Mouse (Mus musculus): Measurements from ENCODE around the gene Snx6. TPM values are rescaled to one million over a fixed set of nuclear protein-coding genes. Genes with fewer than 3 reads are reported as not detected.
"Not testable (repeated sequence)": the region's sequence is repeated elsewhere in the genome, so short reads cannot be mapped to it uniquely, and the experiment has no call there.

Snx6 gene
- 131 and 137 TPM in 2 replicates for polyA plus RNA-seq (2015; fragmentation: Nextera tagmentation; extraction: Ambion mirVana)

DNA sequence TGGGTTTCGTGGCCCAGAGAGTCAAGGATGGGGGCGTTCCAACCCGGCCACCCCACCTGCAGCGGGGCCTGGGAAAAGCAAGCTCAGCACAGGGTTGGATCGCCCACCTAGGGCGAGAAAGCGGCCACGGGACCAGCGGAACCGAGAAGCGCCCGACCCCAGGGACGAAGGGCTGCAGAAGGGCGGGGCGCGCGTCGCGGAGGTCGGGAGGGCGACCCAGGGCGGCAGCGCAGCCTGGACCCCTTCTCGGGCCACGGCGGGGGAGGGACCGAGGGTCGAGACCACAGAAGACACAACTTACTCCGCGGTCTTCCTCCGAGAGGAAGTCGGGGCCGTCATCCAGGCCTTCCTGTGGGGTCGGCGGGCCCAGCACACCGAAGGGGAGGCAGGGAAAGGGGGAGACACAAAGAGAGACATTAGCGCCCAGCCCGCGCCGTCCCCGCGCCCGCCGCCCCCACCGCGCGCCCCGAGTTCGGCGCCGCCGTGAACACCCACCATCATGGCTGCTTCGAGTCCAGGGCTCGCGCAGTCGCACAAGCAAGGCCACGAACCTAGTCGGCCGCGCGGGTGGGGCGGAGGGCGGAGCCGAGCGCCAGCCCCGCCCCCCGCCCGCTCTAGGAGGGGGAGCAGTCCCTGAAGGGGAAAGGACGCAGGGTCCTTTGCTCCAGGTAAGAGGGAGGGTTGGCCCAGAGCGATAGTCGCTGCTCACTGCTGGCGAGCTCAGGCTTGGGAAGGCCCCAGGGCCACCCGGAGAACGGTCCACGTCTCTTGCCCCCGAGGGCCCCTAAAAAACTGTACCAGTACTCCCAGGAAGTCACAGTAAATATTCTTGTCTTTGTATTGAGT lies at the start of gene Snx6:
Snx6 (minus strand) TSS at position 551 of the 846 bp plus-strand sequence.
- peak within 1 kb of the TSS; percentile 96 for H3K4me3 ChIP-seq (replicated peaks)
- H3K4me1 ChIP-seq = peaks cover 33% of the 10 kb centered on the region
- ATAC-seq (ENCODE audit: low FRiP score) = peak; percentile 96
- peak within 1 kb of the TSS; percentile 89 for H3K27ac ChIP-seq (replicated peaks)
- H3K9ac ChIP-seq (replicated peaks) = peak within 1 kb of the TSS; percentile 99
- no peaks in the 10 kb centered on the region for H3K27me3 ChIP-seq (replicated peaks)
- no peaks in the 10 kb centered on the region for H3K36me3 ChIP-seq
- whole genome bisulfite sequencing = under 1% methylated on average over 64 of the region's 76 CpGs
- peak within 1 kb of the TSS; percentile 70 for H3K4me2 ChIP-seq
- H3K9me3 ChIP-seq (replicated peaks) = no peaks in the 10 kb centered on the region

DNA sequence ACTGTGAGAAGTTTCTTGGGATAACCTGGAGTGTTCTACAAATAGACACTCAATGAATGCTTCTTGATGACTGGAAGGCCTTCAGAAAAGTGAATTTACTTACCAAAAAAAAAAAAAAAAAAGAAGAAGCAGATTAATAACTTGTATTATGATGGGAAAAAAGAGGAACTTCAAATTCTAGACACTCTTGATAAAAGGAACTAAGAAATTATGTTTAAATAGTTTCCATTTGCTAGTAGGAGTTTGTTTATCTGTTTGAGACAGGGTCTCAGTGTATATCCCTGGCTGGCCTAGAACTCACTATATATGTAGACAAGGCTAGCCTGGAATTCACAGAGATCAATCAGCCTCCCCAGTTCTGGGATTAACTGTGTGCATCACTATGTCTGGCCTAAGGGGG lies 48.9 kb upstream of the Snx6 start:
- ATAC-seq (ENCODE audit: low FRiP score) = no peak
- H3K36me3 ChIP-seq = no peaks in the 10 kb centered on the region
- H3K4me3 ChIP-seq (replicated peaks) = no peak overlapping the region
- H3K9ac ChIP-seq (replicated peaks) = no peak overlapping the region
- no peaks in the 10 kb centered on the region for H3K27me3 ChIP-seq (replicated peaks)
- H3K27ac ChIP-seq (replicated peaks) = no peak overlapping the region
- no peaks in the 10 kb centered on the region for H3K9me3 ChIP-seq (replicated peaks)
- no peaks in the 10 kb centered on the region for H3K4me1 ChIP-seq
- H3K4me2 ChIP-seq = no peak overlapping the region

DNA sequence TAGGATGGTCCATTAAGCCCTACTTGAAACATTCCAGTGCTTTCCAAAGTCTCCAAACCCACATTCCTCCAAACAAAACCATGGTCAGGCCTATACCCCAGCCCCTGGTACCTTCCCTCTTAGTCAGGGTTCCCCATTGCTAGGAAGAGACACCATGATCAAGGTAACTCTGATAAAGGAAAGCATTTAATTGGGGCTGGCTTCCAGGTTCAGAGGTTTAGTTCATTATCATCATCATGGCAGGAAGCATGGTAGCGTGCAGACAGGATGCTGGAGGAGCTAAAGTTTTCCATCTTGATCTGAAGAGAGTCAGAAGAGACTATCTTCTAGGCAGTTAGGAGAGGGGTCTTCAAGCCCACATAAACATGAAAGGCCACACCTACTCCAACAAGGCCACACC lies 46.1 kb upstream of the Snx6 start:
- no peak overlapping the region for H3K4me2 ChIP-seq
- H3K9me3 ChIP-seq (replicated peaks) = no peaks in the 10 kb centered on the region
- no peak overlapping the region for H3K27ac ChIP-seq (replicated peaks)
- H3K36me3 ChIP-seq = no peaks in the 10 kb centered on the region
- H3K4me1 ChIP-seq = no peaks in the 10 kb centered on the region
- no peak overlapping the region for H3K4me3 ChIP-seq (replicated peaks)
- no peak for ATAC-seq (ENCODE audit: low FRiP score)
- H3K27me3 ChIP-seq (replicated peaks) = no peaks in the 10 kb centered on the region
- 97% methylated on average over 1 of the region's 1 CpGs for WGBS
- no peak overlapping the region for H3K9ac ChIP-seq (replicated peaks)

DNA sequence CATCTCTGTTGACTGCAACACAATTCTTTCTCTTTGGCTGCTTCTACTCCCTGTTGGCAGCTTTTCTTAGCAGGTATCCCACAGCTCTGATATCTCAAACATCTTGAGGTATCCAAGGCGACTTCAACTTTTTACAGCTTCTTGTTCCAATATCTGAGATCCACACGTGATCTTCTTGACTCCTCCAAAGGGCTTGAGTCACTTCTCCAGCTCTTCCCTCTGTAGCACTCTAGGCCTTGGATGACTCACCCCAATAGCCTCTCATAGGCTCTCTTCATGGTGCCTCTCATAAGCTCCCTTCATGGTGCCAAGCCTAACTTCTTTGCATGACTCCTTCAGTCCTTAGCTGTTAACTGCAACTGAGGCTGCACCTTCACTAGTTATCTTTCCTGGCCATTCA lies 44.3 kb upstream of the Snx6 start:
- Histone ChIP-seq H3K4me3 (replicated peaks) (no peak overlapping the region), H3K9ac (replicated peaks) (no peak overlapping the region), H3K27me3 (replicated peaks) (no peaks in the 10 kb centered on the region), H3K36me3 (no peaks in the 10 kb centered on the region), H3K9me3 (replicated peaks) (no peaks in the 10 kb centered on the region), H3K4me1 (peaks cover 5% of the 10 kb centered on the region), H3K4me2 (no peak overlapping the region), H3K27ac (replicated peaks) (no peak overlapping the region)
- no peak for ATAC-seq (ENCODE audit: low FRiP score)
- 84% methylated on average over 2 of the region's 2 CpGs for WGBS

DNA sequence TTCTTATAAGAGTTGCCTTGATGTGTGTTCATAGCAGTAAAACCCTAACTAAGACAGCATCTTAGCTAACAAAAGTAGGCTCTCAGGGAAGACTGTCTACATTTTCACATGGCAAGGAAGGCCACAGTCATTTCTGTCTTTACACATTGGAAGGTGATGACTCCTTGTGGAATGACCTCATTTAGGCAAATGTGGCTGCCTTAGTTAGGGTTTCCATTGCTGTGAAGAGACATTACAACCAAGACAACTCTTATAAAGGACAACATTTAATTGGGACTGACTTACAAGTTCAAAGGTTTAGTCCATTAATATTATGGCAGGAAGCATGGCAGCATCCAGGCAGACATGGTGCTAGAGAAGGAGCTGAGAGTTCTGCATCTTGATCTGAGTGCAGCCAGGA lies 43.4 kb upstream of the Snx6 start:
- H3K9ac ChIP-seq (replicated peaks) = no peak overlapping the region
- H3K4me3 ChIP-seq (replicated peaks) = no peak overlapping the region
- peaks cover 7% of the 10 kb centered on the region for H3K4me1 ChIP-seq
- ATAC-seq (ENCODE audit: low FRiP score) = no peak
- no peak overlapping the region for H3K27ac ChIP-seq (replicated peaks)
- no peaks in the 10 kb centered on the region for H3K36me3 ChIP-seq
- H3K9me3 ChIP-seq (replicated peaks) = no peaks in the 10 kb centered on the region
- H3K27me3 ChIP-seq (replicated peaks) = no peaks in the 10 kb centered on the region
- no peak overlapping the region for H3K4me2 ChIP-seq

DNA sequence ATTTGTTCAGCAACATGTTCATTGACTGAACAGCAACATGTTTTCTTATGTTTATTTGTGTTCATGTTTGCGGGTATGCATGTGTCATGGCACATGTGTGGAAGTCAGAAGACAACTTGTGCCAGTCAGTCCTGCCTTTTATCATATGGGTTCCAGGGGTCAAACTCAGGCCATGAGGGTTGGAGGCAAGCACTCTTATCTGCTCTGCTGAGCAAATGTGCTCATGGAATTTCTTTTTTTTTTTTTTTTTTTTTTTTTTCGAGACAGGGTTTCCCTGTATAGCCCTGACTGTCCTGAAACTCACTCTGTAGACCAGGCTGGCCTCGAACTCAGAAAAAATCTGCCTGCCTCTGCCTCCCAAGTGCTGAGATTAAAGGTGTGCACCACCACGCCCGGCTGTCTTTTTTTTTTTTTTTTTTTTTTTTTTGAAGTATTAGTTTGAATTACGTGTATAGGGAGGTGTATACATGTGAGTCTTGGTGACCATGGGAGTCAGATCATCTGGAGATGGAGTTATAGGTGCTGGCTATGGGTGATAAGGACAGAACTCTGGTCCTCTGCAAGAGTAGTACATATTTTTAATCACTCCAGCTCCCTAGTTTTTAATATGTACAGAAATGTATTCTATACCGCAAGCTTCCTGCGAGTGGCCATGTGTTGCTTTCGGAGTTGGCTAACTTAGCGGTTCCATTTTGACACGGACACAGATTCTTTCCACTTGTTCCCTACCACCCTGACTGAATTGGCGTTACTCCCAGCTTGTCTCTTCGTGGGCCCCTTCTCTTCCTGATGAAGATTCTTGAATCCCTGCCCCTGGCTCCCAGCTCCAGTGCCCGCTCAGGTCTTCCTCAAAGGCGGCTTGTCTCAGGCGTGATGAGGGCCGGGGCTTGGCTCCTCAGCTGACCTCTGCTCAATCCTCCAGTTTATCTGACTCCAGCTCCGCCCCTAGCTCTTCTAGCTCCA lies 40.4 kb upstream of the Snx6 start:
- Histone ChIP-seq H3K4me2 (peak overlapping the region; percentile 52; the same call in 1 of the 2 replicates), H3K9ac (replicated peaks) (no peak overlapping the region), H3K9me3 (replicated peaks) (no peaks in the 10 kb centered on the region), H3K4me3 (replicated peaks) (no peak overlapping the region), H3K27me3 (replicated peaks) (no peaks in the 10 kb centered on the region), H3K36me3 (no peaks in the 10 kb centered on the region), H3K4me1 (peaks cover 7% of the 10 kb centered on the region), H3K27ac (replicated peaks) (peak overlapping the region; percentile 64; the same call in 1 of the 2 replicates)
- ATAC-seq (ENCODE audit: low FRiP score) = no peak
- 86% methylated on average over 18 of the region's 18 CpGs for WGBS

DNA sequence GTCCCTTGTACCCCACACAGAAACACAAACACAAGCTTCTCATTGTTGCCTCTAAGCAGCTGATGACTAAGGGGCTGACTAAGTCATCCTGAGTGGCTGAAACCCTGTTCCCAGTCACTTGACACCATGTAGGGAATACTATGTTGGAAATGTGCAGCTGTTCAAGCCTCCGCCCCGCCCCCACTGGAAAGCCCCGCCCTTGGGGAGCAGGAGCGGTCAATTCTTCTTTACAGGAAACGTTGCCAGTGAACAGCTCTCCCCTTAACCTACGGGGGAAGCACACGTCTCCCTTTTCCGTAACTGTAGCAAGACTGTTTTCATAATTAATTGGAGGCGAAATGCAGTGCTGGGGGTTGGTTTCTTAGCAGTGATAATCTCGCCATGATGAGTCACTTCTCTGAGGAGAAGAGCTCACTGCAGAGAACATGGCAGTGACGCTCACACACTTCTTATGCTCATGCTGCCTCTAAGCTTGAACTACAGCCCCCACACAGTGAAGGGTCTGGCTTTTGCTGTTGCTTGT lies 39.5 kb upstream of the Snx6 start:
- 13% methylated on average over 11 of the region's 11 CpGs for WGBS
- ATAC-seq (ENCODE audit: low FRiP score) = peak; percentile 76
- no peaks in the 10 kb centered on the region for H3K27me3 ChIP-seq (replicated peaks)

DNA sequence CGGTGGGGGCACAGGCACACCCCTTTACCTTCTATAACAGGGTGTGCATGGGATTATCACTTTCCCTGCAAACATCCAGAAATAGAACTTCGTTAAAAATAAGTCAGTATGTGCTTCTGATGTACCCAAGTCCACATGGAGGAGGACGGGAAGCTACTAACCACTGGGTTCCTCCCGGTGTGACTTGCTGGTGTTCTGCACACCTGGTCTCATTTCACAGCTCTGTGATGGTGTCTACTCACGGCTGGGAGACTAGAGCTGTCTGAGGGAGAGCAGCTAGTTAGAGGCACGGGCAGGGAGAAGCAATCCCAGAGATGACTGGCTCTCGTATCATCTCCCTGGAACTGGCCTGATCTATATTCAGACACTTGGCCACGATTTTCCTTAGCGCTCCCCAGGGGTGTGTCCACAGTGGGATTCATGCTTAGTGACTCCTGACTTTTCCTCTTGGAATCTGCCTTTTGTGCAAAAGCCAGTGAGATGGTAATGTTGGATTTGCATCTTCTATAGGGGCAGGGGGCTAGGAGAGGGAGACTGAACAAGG lies 38.4 kb upstream of the Snx6 start:
- H3K36me3 ChIP-seq = no peaks in the 10 kb centered on the region
- H3K4me2 ChIP-seq = no peak overlapping the region
- WGBS = 68% methylated on average over 9 of the region's 9 CpGs
- H3K4me3 ChIP-seq (replicated peaks) = no peak overlapping the region
- no peak overlapping the region for H3K9ac ChIP-seq (replicated peaks)
- H3K27ac ChIP-seq (replicated peaks) = no peak overlapping the region
- no peak for ATAC-seq (ENCODE audit: low FRiP score)
- H3K4me1 ChIP-seq = peaks cover 7% of the 10 kb centered on the region
- no peaks in the 10 kb centered on the region for H3K9me3 ChIP-seq (replicated peaks)
- H3K27me3 ChIP-seq (replicated peaks) = no peaks in the 10 kb centered on the region

More for the DNA sequence above, 39.5 kb upstream of the Snx6 start:
- H3K27ac ChIP-seq (replicated peaks) = peak overlapping the region; percentile 64
- peak overlapping the region; percentile 32 for H3K4me3 ChIP-seq (replicated peaks)
- H3K4me1 ChIP-seq = peaks cover 7% of the 10 kb centered on the region
- peak overlapping the region; percentile 52 for H3K4me2 ChIP-seq
- H3K9me3 ChIP-seq (replicated peaks) = no peaks in the 10 kb centered on the region
- peak overlapping the region; percentile 41; the same call in 1 of the 2 replicates for H3K9ac ChIP-seq (replicated peaks)
- H3K36me3 ChIP-seq = no peaks in the 10 kb centered on the region

DNA sequence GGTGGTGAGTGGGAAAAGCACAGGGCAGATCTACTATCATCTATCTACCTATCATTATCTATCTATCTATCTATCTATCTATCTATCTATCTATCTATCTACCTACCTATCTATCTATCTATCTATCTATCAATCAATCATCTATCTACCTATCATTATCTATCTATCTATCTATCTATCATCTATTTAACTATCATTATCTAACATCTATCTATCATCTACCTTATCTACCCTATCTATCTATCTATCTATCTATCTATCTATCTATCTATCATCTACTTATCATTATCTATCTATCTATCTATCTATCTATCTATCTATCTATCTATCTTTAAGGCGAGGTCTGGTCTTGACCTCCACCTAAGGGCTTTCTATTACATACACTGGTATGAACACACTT lies 36.4 kb upstream of the Snx6 start:
- H3K27me3 ChIP-seq (replicated peaks); H3K4me3 ChIP-seq (replicated peaks); H3K9ac ChIP-seq (replicated peaks); H3K4me2 ChIP-seq; ATAC-seq (ENCODE audit: low FRiP score); H3K9me3 ChIP-seq (replicated peaks); H3K36me3 ChIP-seq; H3K27ac ChIP-seq (replicated peaks); H3K4me1 ChIP-seq: not testable (repeated sequence)
- WGBS = 89% methylated on average over 1 of the region's 1 CpGs

DNA sequence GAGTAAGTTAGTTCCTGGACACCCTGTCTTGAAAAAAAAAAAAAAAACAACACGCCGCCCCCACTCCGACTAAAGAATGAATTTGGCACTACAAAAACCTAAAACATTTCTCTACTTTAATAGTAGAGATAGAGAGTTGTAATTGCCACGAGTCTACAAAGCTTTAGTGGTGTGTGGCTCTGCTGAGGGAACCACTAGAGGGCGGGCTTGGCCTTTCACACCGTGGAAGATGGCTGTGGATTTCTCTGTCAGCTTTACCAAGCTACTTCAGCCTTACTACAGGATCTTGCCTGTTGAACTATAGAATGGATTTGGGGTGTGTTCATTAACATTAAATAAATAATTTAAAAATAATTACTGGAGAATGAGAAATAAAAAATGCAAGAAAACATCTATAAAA lies 35.1 kb upstream of the Snx6 start:
- 19% methylated on average over 6 of the region's 6 CpGs for WGBS
- H3K9ac ChIP-seq (replicated peaks) = no peak overlapping the region
- H3K27me3 ChIP-seq (replicated peaks) = no peaks in the 10 kb centered on the region
- peak; percentile 86; the same call in 1 of the 2 replicates for ATAC-seq (ENCODE audit: low FRiP score)
- H3K9me3 ChIP-seq (replicated peaks) = no peaks in the 10 kb centered on the region
- H3K27ac ChIP-seq (replicated peaks) = no peak overlapping the region
- no peak overlapping the region for H3K4me3 ChIP-seq (replicated peaks)
- no peak overlapping the region for H3K4me2 ChIP-seq
- H3K36me3 ChIP-seq = no peaks in the 10 kb centered on the region
- peaks cover 7% of the 10 kb centered on the region for H3K4me1 ChIP-seq

DNA sequence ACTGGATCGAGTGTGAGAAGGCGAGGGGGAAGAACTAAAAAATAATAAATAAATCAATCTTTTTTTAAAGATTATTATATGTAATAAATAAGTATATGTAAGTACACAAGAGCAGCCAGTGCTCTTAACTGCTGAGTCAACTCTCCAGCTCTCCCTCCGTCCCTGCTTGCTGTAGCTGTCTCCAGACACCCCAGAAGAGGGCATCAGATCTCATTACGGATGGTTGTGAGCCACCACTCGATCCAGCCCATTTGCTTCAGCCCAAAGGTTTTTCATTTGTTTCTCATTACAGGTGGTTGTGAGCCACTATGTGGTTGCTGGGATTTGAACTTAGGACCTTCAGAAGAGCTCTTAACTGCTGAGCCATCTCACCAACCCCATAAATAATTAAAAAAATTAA lies 34.4 kb upstream of the Snx6 start:
- no peak for ATAC-seq (ENCODE audit: low FRiP score)
- Histone ChIP-seq H3K4me3 (replicated peaks) (no peak overlapping the region), H3K9me3 (replicated peaks) (no peaks in the 10 kb centered on the region), H3K27ac (replicated peaks) (no peak overlapping the region), H3K9ac (replicated peaks) (no peak overlapping the region), H3K4me2 (no peak overlapping the region), H3K36me3 (no peaks in the 10 kb centered on the region), H3K27me3 (replicated peaks) (no peaks in the 10 kb centered on the region), H3K4me1 (peaks cover 2% of the 10 kb centered on the region)
- whole genome bisulfite sequencing = 59% methylated on average over 5 of the region's 5 CpGs
